Mouse (Mus musculus): ENCODE results near the gene Fam178b.
"Not testable (repeated sequence)": the region's sequence is repeated elsewhere in the genome, so short reads cannot be mapped to it uniquely, and the experiment has no call there.

Fam178b gene

GRCm38 (mm10) chr1:36672648-36673350, 10.2 kb downstream of the Fam178b start:
- in situ Hi-C loops (cut with MseI, MboI) = no loop called here

GRCm38 (mm10) chr1:36671260-36671659, 11.7 kb downstream of the Fam178b start:
- in situ Hi-C loops (cut with MseI, MboI) = no loop called here

GRCm38 (mm10) chr1:36670256-36670655, 12.7 kb downstream of the Fam178b start:
- in situ Hi-C loops (cut with MseI, MboI) = no loop called here

- in situ Hi-C loops (cut with MseI, MboI) = not testable (repeated sequence)
These were observed 15.0 kb downstream of the Fam178b start for GRCm38 (mm10) chr1:36668007-36668406.

- in situ Hi-C loops (cut with MseI, MboI) = no loop called here
These were observed 17.0 kb downstream of the Fam178b start for GRCm38 (mm10) chr1:36665934-36666333.

- in situ Hi-C loops (cut with MseI, MboI) = no loop called here
These were observed 17.7 kb downstream of the Fam178b start for GRCm38 (mm10) chr1:36665165-36665723.

- in situ Hi-C loops (cut with MseI, MboI) = no loop called here
These were observed 18.5 kb downstream of the Fam178b start for GRCm38 (mm10) chr1:36664457-36664856.

- in situ Hi-C loops (cut with MseI, MboI) = no loop called here
These were observed 24.2 kb downstream of the Fam178b start for GRCm38 (mm10) chr1:36658621-36659399.

- in situ Hi-C loops (cut with MseI, MboI) = no loop called here
These were observed 25.1 kb downstream of the Fam178b start for GRCm38 (mm10) chr1:36657658-36658415.

- in situ Hi-C loops (cut with MseI, MboI) = no loop called here
These were observed 26.8 kb downstream of the Fam178b start for GRCm38 (mm10) chr1:36656233-36656632.

- in situ Hi-C loops (cut with MseI, MboI) = no loop called here
These were observed 27.9 kb downstream of the Fam178b start for GRCm38 (mm10) chr1:36655039-36655438.

- in situ Hi-C loops (cut with MseI, MboI) = no loop called here
These were observed 35.4 kb downstream of the Fam178b start for GRCm38 (mm10) chr1:36647631-36648030.

- in situ Hi-C loops (cut with MseI, MboI) = no loop called here
These were observed 36.7 kb downstream of the Fam178b start for GRCm38 (mm10) chr1:36646285-36646684.

GRCm38 (mm10) chr1:36644615-36645007, 38.4 kb downstream of the Fam178b start:
- in situ Hi-C loops (cut with MseI, MboI) = no loop called here

GRCm38 (mm10) chr1:36643957-36644614, 38.9 kb downstream of the Fam178b start:
- in situ Hi-C loops (cut with MseI, MboI) = no loop called here

- in situ Hi-C loops (cut with MseI, MboI) = no loop called here
These were observed 47.0 kb downstream of the Fam178b start for GRCm38 (mm10) chr1:36635826-36636485.

- in situ Hi-C loops (cut with MseI, MboI) = no loop called here
These were observed 48.0 kb downstream of the Fam178b start for GRCm38 (mm10) chr1:36634940-36635339.

- in situ Hi-C loops (cut with MseI, MboI) = no loop called here
These were observed 49.1 kb downstream of the Fam178b start for GRCm38 (mm10) chr1:36633920-36634319.

- in situ Hi-C loops (cut with MseI, MboI) = no loop called here
These were observed 50.1 kb downstream of the Fam178b start for GRCm38 (mm10) chr1:36632846-36633245.

- in situ Hi-C loops (cut with MseI, MboI) = no loop called here
These were observed 50.9 kb downstream of the Fam178b start for GRCm38 (mm10) chr1:36632090-36632489.

GRCm38 (mm10) chr1:36631391-36631790, 51.6 kb downstream of the Fam178b start:
- in situ Hi-C loops (cut with MseI, MboI) = no loop called here
